Mouse (Mus musculus): ENCODE measurements at regions not wholly inside any gene's neighbourhood (a gene's known extent, or its start where the extent isn't known, plus 50 kb on each side); places are given as distances from the start of the nearest gene placed in this dataset.
A peak's percentile ranks its signal among the peaks of the same experiment; 100 is the strongest.

- no peaks in the 10 kb centered on the region; the same call in 1 of the 2 replicates for H3K9me3 ChIP-seq (replicated peaks; ENCODE audit: control insufficient read depth, insufficient read depth, low read length, poor library complexity, severe bottlenecking)
- peak overlapping the region; percentile 90 for H3K27ac ChIP-seq (ENCODE audit: insufficient read depth, low read length)
- H3K4me3 ChIP-seq (ENCODE audit: low read depth, low read length), result peak overlapping the region; percentile 17
- H3K9ac ChIP-seq (ENCODE audit: low read depth, poor library complexity, severe bottlenecking), result peak overlapping the region; percentile 47; the same call in 1 of the 2 replicates
- no peaks in the 10 kb centered on the region for H3K27me3 ChIP-seq (ENCODE audit: control insufficient read depth, insufficient read depth, low read length, poor library complexity, severe bottlenecking)
- H3K36me3 ChIP-seq (ENCODE audit: control insufficient read depth, insufficient read depth, low read length, poor library complexity, severe bottlenecking), result no peaks in the 10 kb centered on the region
- peaks cover 10% of the 10 kb centered on the region for H3K4me1 ChIP-seq (ENCODE audit: control insufficient read depth, insufficient read depth, low read length)
- TF ChIP-seq POLR2A (IDR thresholded peaks at IDR 0.05; ENCODE audit: insufficient read depth, low read length) (no peak), EP300 (IDR thresholded peaks at IDR 0.05; ENCODE audit: insufficient read depth, low read depth, low read length) (peak; percentile 93)
Measured at GRCm38 (mm10) chr8:12477449-12478401, 82.6 kb downstream of the Sox1 start.

- Histone ChIP-seq H3K4me1 (ENCODE audit: control insufficient read depth, insufficient read depth, low read length) (peaks cover 21% of the 10 kb centered on the region), H3K27ac (ENCODE audit: insufficient read depth, low read length) (no peak overlapping the region; the same call in 1 of the 2 replicates), H3K27me3 (ENCODE audit: control insufficient read depth, insufficient read depth, low read length, poor library complexity, severe bottlenecking) (no peaks in the 10 kb centered on the region), H3K36me3 (ENCODE audit: control insufficient read depth, insufficient read depth, low read length, poor library complexity, severe bottlenecking) (no peaks in the 10 kb centered on the region), H3K9ac (ENCODE audit: low read depth, poor library complexity, severe bottlenecking) (no peak overlapping the region; the same call in 1 of the 2 replicates), H3K4me3 (ENCODE audit: low read depth, low read length) (no peak overlapping the region), H3K9me3 (replicated peaks; ENCODE audit: control insufficient read depth, insufficient read depth, low read length, poor library complexity, severe bottlenecking) (no peaks in the 10 kb centered on the region)
- 0 out of 2 replicates have a peak, but pooled peaks have one; percentile 15 for TF ChIP-seq EP300 (IDR thresholded peaks at IDR 0.05; ENCODE audit: insufficient read depth, low read depth, low read length)
- no peak for TF ChIP-seq CTCF (IDR thresholded peaks at IDR 0.05; ENCODE audit: low read depth, low read length)
- no peak for TF ChIP-seq POLR2A (IDR thresholded peaks at IDR 0.05; ENCODE audit: insufficient read depth, low read length)
Measured at GRCm38 (mm10) chr8:12481918-12482317, 86.8 kb downstream of the Sox1 start.

- H3K4me1 ChIP-seq (ENCODE audit: control insufficient read depth, insufficient read depth, low read length), result peaks cover 18% of the 10 kb centered on the region
- H3K27me3 ChIP-seq (ENCODE audit: control insufficient read depth, insufficient read depth, low read length, poor library complexity, severe bottlenecking), result no peaks in the 10 kb centered on the region
- no peak overlapping the region for H3K9ac ChIP-seq (ENCODE audit: low read depth, poor library complexity, severe bottlenecking)
- H3K27ac ChIP-seq (ENCODE audit: insufficient read depth, low read length), result no peak overlapping the region
- H3K4me3 ChIP-seq (ENCODE audit: low read depth, low read length), result no peak overlapping the region
- H3K9me3 ChIP-seq (replicated peaks; ENCODE audit: control insufficient read depth, insufficient read depth, low read length, poor library complexity, severe bottlenecking), result no peaks in the 10 kb centered on the region
- H3K36me3 ChIP-seq (ENCODE audit: control insufficient read depth, insufficient read depth, low read length, poor library complexity, severe bottlenecking), result no peaks in the 10 kb centered on the region
- no peak for TF ChIP-seq EP300 (IDR thresholded peaks at IDR 0.05; ENCODE audit: insufficient read depth, low read depth, low read length)
- no peak for TF ChIP-seq POLR2A (IDR thresholded peaks at IDR 0.05; ENCODE audit: insufficient read depth, low read length)
- no peak for TF ChIP-seq CTCF (IDR thresholded peaks at IDR 0.05; ENCODE audit: low read depth, low read length)
Measured at GRCm38 (mm10) chr8:12483551-12483950, 88.5 kb downstream of the Sox1 start.

GRCm38 (mm10) chr8:12485326-12485725 is 87.5 kb upstream of the Spaca7 start:
- Histone ChIP-seq H3K27me3 (ENCODE audit: control insufficient read depth, insufficient read depth, low read length, poor library complexity, severe bottlenecking) (no peaks in the 10 kb centered on the region), H3K27ac (ENCODE audit: insufficient read depth, low read length) (no peak overlapping the region), H3K4me3 (ENCODE audit: low read depth, low read length) (no peak overlapping the region), H3K9ac (ENCODE audit: low read depth, poor library complexity, severe bottlenecking) (no peak overlapping the region), H3K4me1 (ENCODE audit: control insufficient read depth, insufficient read depth, low read length) (peaks cover 18% of the 10 kb centered on the region), H3K9me3 (replicated peaks; ENCODE audit: control insufficient read depth, insufficient read depth, low read length, poor library complexity, severe bottlenecking) (peaks cover 6% of the 10 kb centered on the region; the same call in 1 of the 2 replicates), H3K36me3 (ENCODE audit: control insufficient read depth, insufficient read depth, low read length, poor library complexity, severe bottlenecking) (no peaks in the 10 kb centered on the region)
- TF ChIP-seq CTCF (IDR thresholded peaks at IDR 0.05; ENCODE audit: low read depth, low read length), result no peak
- TF ChIP-seq EP300 (IDR thresholded peaks at IDR 0.05; ENCODE audit: insufficient read depth, low read depth, low read length), result no peak
- no peak for TF ChIP-seq POLR2A (IDR thresholded peaks at IDR 0.05; ENCODE audit: insufficient read depth, low read length)

- H3K9me3 ChIP-seq (replicated peaks; ENCODE audit: control insufficient read depth, insufficient read depth, low read length, poor library complexity, severe bottlenecking), result peaks cover 9% of the 10 kb centered on the region; the same call in 1 of the 2 replicates
- H3K4me3 ChIP-seq (ENCODE audit: low read depth, low read length), result 0 out of 2 replicates have a peak overlapping the region, but pooled peaks have one; percentile 9
- H3K9ac ChIP-seq (ENCODE audit: low read depth, poor library complexity, severe bottlenecking), result peak overlapping the region; percentile 5
- H3K27ac ChIP-seq (ENCODE audit: insufficient read depth, low read length), result peak overlapping the region; percentile 39
- no peaks in the 10 kb centered on the region for H3K36me3 ChIP-seq (ENCODE audit: control insufficient read depth, insufficient read depth, low read length, poor library complexity, severe bottlenecking)
- H3K27me3 ChIP-seq (ENCODE audit: control insufficient read depth, insufficient read depth, low read length, poor library complexity, severe bottlenecking), result no peaks in the 10 kb centered on the region
- TF ChIP-seq POLR2A (IDR thresholded peaks at IDR 0.05; ENCODE audit: insufficient read depth, low read length) (no peak), CTCF (IDR thresholded peaks at IDR 0.05; ENCODE audit: low read depth, low read length) (no peak), EP300 (IDR thresholded peaks at IDR 0.05; ENCODE audit: insufficient read depth, low read depth, low read length) (no peak)
- H3K4me1 ChIP-seq (ENCODE audit: control insufficient read depth, insufficient read depth, low read length), result peaks cover 18% of the 10 kb centered on the region
Measured at GRCm38 (mm10) chr8:12486331-12487061, 86.3 kb upstream of the Spaca7 start.
